Mouse (Mus musculus) kidney, adult 2 months (tissue): ENCODE results near the gene Ybey.

ENCODE experiments used
- CTCF ChIP-seq: fragments of 200-500 bp; conservative IDR thresholded peaks from 2 replicates; pipeline ENCODE4 v1.5.1; 2011; ENCODE audit warnings: low read depth, mild to moderate bottlenecking, control low read depth, low read length, moderate library complexity, mixed read lengths; ENCODE audit not compliant: insufficient read depth, insufficient read length
- POLR2A ChIP-seq: fragments of 200-500 bp; IDR thresholded peaks from one replicate; pipeline ENCODE4 v1.6.1; 2011; ENCODE audit warnings: low read depth, low read length, control low read depth

GRCm38 (mm10) chr10:76461255-76461654 is 7.7 kb downstream of the Ybey start:
- TF ChIP-seq CTCF (no peak), POLR2A (no peak)
